Mouse (Mus musculus): ENCODE results near the gene Bcas3.
"Not testable (repeated sequence)": the region's sequence is repeated elsewhere in the genome, so short reads cannot be mapped to it uniquely, and the experiment has no call there.

The Bcas3 gene

GRCm38 (mm10) chr11:85704062-85704748 lies 351.2 kb downstream of the Bcas3 start:
- peak in 1 of 2 experiments; percentile 54 for DNase-seq (ENCODE audit: inconsistent age in 2 of 2, low spot score in 1 of 2)

GRCm38 (mm10) chr11:85706630-85707029 lies 353.7 kb downstream of the Bcas3 start:
- DNase-seq (ENCODE audit: inconsistent age in 2 of 2, low spot score in 1 of 2), result peak in 1 of 2 experiments; percentile 60

- DNase-seq (ENCODE audit: inconsistent age in 2 of 2, low spot score in 1 of 2), result no peak
Observed at GRCm38 (mm10) chr11:85707496-85707895, 354.5 kb downstream of the Bcas3 start.

- no peak for DNase-seq (ENCODE audit: inconsistent age in 2 of 2, low spot score in 1 of 2)
Observed at GRCm38 (mm10) chr11:85709147-85709546, 356.2 kb downstream of the Bcas3 start.

- no peak for DNase-seq (ENCODE audit: inconsistent age in 2 of 2, low spot score in 1 of 2)
Observed at GRCm38 (mm10) chr11:85710155-85710554, 357.2 kb downstream of the Bcas3 start.

GRCm38 (mm10) chr11:85712026-85712804 lies 359.2 kb downstream of the Bcas3 start:
- peak in 1 of 2 experiments; percentile 81 for DNase-seq (ENCODE audit: inconsistent age in 2 of 2, low spot score in 1 of 2)

- peak; percentile 82 to 94 for DNase-seq (ENCODE audit: inconsistent age in 2 of 2, low spot score in 1 of 2)
Observed at GRCm38 (mm10) chr11:85712860-85713813, 360.2 kb downstream of the Bcas3 start.

- peak in 1 of 2 experiments; percentile 52 for DNase-seq (ENCODE audit: inconsistent age in 2 of 2, low spot score in 1 of 2)
Observed at GRCm38 (mm10) chr11:85713814-85714208, 360.8 kb downstream of the Bcas3 start.

- DNase-seq (ENCODE audit: inconsistent age in 2 of 2, low spot score in 1 of 2), result peak; percentile 55 to 85
Observed at GRCm38 (mm10) chr11:85714312-85714931, 361.5 kb downstream of the Bcas3 start.

- DNase-seq (ENCODE audit: inconsistent age in 2 of 2, low spot score in 1 of 2), result not testable (repeated sequence)
Observed at GRCm38 (mm10) chr11:85716730-85717129, 363.8 kb downstream of the Bcas3 start.

- no peak for DNase-seq (ENCODE audit: inconsistent age in 2 of 2, low spot score in 1 of 2)
Observed at GRCm38 (mm10) chr11:85719091-85719490, 366.1 kb downstream of the Bcas3 start.

- DNase-seq (ENCODE audit: inconsistent age in 2 of 2, low spot score in 1 of 2), result peak in 1 of 2 experiments; percentile 47
Observed at GRCm38 (mm10) chr11:85719766-85720165, 366.8 kb downstream of the Bcas3 start.

- no peak for DNase-seq (ENCODE audit: inconsistent age in 2 of 2, low spot score in 1 of 2)
Observed at GRCm38 (mm10) chr11:85720269-85720773, 367.4 kb downstream of the Bcas3 start.

GRCm38 (mm10) chr11:85721986-85722385 lies 369.0 kb downstream of the Bcas3 start:
- no peak for DNase-seq (ENCODE audit: inconsistent age in 2 of 2, low spot score in 1 of 2)

- no peak for DNase-seq (ENCODE audit: inconsistent age in 2 of 2, low spot score in 1 of 2)
Observed at GRCm38 (mm10) chr11:85724159-85724558, 371.2 kb downstream of the Bcas3 start.

- no peak for DNase-seq (ENCODE audit: inconsistent age in 2 of 2, low spot score in 1 of 2)
Observed at GRCm38 (mm10) chr11:85729725-85730124, 376.8 kb downstream of the Bcas3 start.

GRCm38 (mm10) chr11:85732462-85733012 lies 379.6 kb downstream of the Bcas3 start:
- peak in 1 of 2 experiments; percentile 37 for DNase-seq (ENCODE audit: inconsistent age in 2 of 2, low spot score in 1 of 2)

- peak in 1 of 2 experiments; percentile 65 for DNase-seq (ENCODE audit: inconsistent age in 2 of 2, low spot score in 1 of 2)
Observed at GRCm38 (mm10) chr11:85733577-85733976, 380.6 kb downstream of the Bcas3 start.

- DNase-seq (ENCODE audit: inconsistent age in 2 of 2, low spot score in 1 of 2), result peak in 1 of 2 experiments; percentile 71
Observed at GRCm38 (mm10) chr11:85734317-85735211, 381.6 kb downstream of the Bcas3 start.
